Mouse (Mus musculus): ENCODE data around the gene Lrp2.
A peak's percentile ranks its signal among the peaks of the same experiment; 100 is the strongest.

The Lrp2 gene

DNA sequence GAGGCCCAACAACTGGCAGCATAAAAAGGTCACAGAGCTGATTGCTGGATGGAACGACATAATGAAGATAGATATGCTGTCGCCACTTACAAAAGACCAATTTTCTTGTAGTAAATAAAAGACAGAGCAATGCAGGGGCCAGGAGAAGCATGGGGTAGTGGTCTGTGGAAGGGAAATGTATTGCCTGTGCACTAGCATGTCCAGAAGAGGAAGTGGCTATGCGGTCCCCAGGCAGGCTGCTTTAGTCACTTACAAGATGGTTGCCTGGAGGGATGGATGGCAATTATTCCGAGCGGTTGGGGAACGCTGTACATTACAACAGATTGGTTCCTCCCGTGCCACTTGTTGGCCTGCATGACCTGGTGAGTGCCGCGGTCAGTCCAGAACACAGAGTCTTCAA is 85.5 kb downstream of the Lrp2 start:
- no peak for DNase-seq

GRCm38 (mm10) chr2:69493130-69493529 is 92.7 kb downstream of the Lrp2 start:
- DNase-seq: no peak

- no peak for DNase-seq
Measured at GRCm38 (mm10) chr2:69480965-69481364, 104.9 kb downstream of the Lrp2 start.

DNA sequence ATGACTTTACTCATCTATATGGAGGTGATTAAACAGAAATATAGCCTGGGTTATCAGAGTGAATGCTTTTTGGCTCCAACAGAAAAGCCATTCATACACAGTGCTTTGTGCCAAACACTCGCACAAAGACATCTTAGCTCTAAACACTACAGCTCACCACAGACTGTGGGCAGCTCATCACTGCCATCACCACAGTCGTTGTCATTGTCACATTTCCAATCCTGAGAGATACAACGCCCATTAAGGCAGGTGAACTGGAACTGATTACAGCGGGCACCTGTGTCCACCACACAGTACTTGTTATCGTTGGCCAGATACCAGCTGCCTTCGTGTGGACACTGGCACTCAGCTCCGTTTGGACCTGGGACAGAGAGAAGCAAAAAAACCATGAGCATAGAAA is 106.0 kb downstream of the Lrp2 start:
- no peak for DNase-seq

GRCm38 (mm10) chr2:69476901-69477300 is 109.0 kb downstream of the Lrp2 start:
- no peak for DNase-seq

- no peak for DNase-seq
Measured at GRCm38 (mm10) chr2:69475177-69475576, 110.7 kb downstream of the Lrp2 start.

DNA sequence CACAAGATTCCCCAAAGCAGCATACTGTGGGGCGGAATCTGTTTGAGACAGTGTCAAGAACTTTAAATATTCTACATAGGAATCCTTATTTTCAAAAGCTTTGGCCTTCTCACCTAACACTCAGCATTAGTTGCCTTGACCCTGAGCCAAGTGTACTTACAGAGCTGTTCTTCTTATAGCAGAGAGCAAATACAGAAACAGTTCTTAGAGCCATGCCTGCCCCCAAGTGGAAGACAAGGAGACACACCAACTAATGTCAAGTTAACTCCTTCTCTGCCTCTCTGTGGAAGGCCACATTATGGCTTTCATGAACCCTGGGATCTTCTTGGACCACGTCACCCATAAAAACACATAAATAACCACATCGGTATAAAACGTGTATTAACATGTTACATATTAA is 114.0 kb downstream of the Lrp2 start:
- no peak for DNase-seq

DNA sequence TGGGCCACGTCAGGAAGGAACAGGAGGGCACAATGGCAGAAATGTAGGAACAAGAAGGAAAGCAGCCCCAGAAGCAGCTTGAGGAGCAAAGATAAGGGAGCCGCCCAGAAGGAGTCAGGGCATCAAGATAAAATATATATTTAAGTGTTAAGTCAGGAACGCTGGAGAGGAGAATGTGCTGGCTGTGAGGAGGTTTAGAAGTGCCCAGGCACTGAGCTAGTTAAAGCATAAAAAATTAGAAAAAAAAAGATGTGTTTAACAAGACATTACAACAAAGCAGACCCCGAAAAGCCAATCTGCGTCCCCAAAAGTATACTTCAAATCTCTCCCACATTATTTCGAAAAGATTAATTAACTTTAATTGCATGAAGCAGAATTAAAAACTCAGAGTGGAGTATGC is 122.3 kb downstream of the Lrp2 start:
- DNase-seq: no peak

DNA sequence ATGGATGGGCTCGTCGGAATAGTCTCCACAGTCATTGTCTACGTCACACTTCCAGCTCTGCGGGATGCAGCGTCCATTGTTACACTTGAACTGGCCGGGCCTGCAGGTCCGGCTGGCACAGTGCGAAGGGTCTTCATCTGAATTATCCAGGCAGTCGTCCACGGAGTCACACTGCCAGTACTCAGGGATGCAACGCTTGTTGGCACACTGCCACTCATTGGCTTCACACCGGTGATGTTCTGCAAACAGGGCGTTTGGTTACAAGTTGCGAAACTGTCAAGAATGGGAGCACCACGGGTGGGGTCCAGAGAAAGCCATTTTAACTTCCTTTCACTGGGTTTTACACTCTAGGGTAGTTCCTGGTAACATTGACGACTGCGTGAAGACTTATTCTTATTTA is 126.4 kb downstream of the Lrp2 start:
- no peak for DNase-seq

GRCm38 (mm10) chr2:69451128-69451527 is 134.7 kb downstream of the Lrp2 start:
- DNase-seq: no peak

GRCm38 (mm10) chr2:69448581-69448980 is 137.3 kb downstream of the Lrp2 start:
- no peak for DNase-seq

- DNase-seq: no peak
Measured at GRCm38 (mm10) chr2:69445896-69446472, 139.9 kb downstream of the Lrp2 start.

GRCm38 (mm10) chr2:69441656-69442055 is 144.2 kb downstream of the Lrp2 start:
- DNase-seq: no peak

- peak; percentile 84 for DNase-seq
Measured at GRCm38 (mm10) chr2:69428116-69428515, 157.7 kb downstream of the Lrp2 start.

DNA sequence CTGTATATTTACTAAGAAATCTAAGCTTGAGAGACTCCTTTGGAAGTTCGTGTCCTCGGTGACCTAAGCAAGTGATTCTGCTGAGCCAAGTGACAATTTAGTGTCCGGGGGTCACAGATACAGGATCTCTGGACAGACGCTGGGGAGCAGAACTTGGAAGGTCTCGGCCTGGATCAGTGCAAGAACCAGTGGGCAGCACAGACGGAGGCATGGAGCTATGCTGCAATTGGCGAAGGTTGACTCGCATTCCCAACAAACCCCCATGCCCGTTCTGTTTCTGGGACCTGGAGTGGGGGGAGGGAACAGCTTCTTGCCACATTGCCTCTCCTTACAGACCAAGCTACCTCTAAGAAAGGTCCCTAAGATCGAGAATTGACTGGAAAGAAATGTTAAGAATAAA is 158.7 kb downstream of the Lrp2 start:
- DNase-seq: no peak

DNA sequence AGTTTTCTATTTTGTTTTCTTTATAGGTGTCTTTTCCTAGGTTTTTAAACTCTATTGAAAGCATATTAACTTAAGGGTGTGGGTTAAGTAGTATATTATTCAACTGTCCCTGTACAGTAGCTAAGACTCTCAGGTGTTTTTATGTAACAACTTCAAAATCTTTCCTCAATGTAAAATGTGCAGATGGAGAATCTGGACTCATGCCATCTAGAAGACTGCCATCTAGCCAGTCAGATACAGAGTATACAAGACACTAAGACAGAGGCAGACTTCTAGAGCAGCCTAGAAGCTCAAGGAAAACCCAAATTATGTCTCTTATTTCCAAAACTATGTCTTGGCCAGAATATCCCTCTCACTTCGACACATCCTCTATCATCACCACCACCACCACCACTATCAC is 159.8 kb downstream of the Lrp2 start:
- DNase-seq: no peak

- DNase-seq: no peak
Measured at GRCm38 (mm10) chr2:69424829-69425228, 161.0 kb downstream of the Lrp2 start.

DNA sequence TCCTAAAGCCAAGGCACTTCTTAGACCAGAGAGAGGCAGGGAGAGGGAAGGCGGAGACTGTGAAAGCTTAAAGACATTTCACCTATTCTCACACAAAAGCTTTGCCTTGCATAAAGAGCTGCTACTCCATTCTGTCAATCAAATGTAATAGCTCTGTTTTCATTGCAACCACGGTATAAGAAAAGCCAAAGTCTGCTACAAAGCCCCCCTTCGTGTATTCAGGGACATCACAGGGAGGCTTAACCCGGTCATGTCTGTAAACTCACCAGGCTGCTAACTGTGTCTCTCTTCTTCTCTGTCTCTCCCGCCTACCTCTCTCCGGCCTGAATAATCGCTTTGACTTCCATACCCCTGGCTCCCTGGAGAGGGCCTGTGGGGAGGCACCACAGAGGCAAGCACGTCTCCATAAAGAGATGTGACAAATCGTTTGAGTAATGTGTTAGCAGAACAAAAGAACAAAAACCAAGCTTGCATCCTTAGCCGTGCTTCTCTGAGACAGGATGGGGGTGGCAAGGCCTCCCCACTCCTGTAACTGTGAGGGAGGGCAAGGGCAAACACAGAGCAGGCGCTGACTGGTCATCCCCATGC is 167.5 kb downstream of the Lrp2 start:
- no peak for DNase-seq

- DNase-seq: no peak
Measured at GRCm38 (mm10) chr2:69415070-69415469, 170.8 kb downstream of the Lrp2 start.

DNA sequence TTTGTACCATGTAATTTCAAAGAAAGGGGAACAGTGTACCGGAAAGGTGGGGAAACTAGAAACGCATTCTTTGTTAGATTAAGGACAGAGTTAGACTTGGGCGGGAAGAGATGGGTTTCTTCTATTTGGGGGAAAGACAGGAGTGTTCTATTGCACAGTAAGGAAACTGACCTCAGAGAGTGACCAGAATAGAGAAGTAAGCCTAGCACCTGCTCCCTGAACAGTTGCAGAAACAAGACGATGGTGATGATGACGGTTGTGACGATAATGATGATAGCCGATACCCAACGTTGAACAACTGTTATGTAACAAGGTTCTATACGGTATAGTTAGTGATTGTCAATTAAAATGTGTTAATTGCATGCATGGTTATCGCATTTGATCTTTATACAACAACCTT is 171.3 kb downstream of the Lrp2 start:
- DNase-seq: no peak

DNA sequence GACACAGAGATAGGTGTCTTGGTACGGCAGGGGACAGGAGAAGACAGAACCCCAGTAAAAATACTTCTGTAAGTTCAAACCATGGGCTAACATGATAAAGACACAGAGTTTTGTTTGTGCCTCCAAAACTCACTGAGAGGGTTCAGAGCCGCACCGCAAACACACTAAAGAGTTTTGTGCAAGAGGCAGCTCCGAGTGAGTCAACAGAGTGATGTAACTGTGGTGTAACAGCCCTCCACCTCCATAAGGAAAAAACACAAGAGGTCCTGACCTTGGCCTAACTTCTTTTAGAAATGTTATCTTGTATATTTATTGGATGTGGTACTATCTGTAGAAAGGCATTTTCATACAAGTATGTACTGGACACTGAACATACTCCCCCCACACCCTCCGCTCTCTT is 180.2 kb downstream of the Lrp2 start:
- no peak for DNase-seq

GRCm38 (mm10) chr2:69402309-69402708 is 183.6 kb downstream of the Lrp2 start:
- no peak for DNase-seq

GRCm38 (mm10) chr2:69401891-69402290 is 184.0 kb downstream of the Lrp2 start:
- DNase-seq: no peak

- DNase-seq: no peak
Measured at GRCm38 (mm10) chr2:69400866-69401604, 184.8 kb downstream of the Lrp2 start.
